Mouse (Mus musculus): ENCODE data around the gene Tmem253. TPM values are rescaled to one million over a fixed set of nuclear protein-coding genes. Genes with fewer than 3 reads are reported as not detected.

Gene Tmem253
- polyA plus RNA-seq, 1 experiment from 2014 or later = 0.47 TPM

DNA sequence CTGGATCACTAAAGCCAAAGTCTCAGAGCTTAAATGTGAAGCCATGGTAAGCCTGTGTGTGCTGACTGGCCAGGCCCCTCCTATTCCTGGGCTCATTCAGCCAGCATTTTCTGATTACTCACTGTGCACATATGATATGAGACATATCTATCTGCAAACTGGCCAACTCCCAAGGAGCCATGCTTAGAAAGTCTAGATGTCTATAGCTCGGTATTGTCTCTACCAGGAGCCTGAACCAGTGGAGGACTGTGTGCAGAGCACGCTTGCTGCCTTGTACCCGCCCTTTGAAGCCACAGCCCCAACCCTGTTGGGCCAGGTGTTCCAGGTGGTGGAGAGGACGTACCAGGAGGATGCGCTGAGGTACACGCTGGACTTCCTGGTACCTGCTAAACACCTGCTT is 28.3 kb upstream of the Tmem253 start:
- H3K4me2 ChIP-seq (ENCODE audit: low read depth, low read length) = no peak overlapping the region; the same call in 1 of the 2 replicates
- peaks cover 30% of the 10 kb centered on the region; the same call in 1 of the 2 replicates for H3K36me3 ChIP-seq (ENCODE audit: control insufficient read depth, insufficient read depth, low read length)
- H3K9ac ChIP-seq (replicated peaks; ENCODE audit: low read depth, low read length) = no peak overlapping the region
- no peak for ATAC-seq (ENCODE audit: low read depth)
- no peaks in the 10 kb centered on the region for H3K27me3 ChIP-seq (ENCODE audit: control insufficient read depth, insufficient read depth, low read length)
- 93% methylated on average over 6 of the region's 6 CpGs for WGBS
- no peak overlapping the region for H3K4me3 ChIP-seq (ENCODE audit: low read depth, low read length)
- no peak overlapping the region for H3K27ac ChIP-seq (ENCODE audit: low read depth, low read length)
- no peaks in the 10 kb centered on the region for H3K9me3 ChIP-seq (ENCODE audit: control insufficient read depth, low read length)
- H3K4me1 ChIP-seq (ENCODE audit: control insufficient read depth, insufficient read depth, low read length) = peaks cover 20% of the 10 kb centered on the region; the same call in 1 of the 2 replicates

- WGBS = 87% methylated on average over 12 of the region's 12 CpGs
- Histone ChIP-seq H3K27ac (ENCODE audit: low read depth, low read length) (no peak overlapping the region), H3K9ac (replicated peaks; ENCODE audit: low read depth, low read length) (no peak overlapping the region; the same call in 1 of the 2 replicates), H3K36me3 (ENCODE audit: control insufficient read depth, insufficient read depth, low read length) (peaks cover 36% of the 10 kb centered on the region; the same call in 1 of the 2 replicates), H3K4me2 (ENCODE audit: low read depth, low read length) (no peak overlapping the region), H3K4me1 (ENCODE audit: control insufficient read depth, insufficient read depth, low read length) (peaks cover 14% of the 10 kb centered on the region; the same call in 1 of the 2 replicates), H3K4me3 (ENCODE audit: low read depth, low read length) (no peak overlapping the region), H3K9me3 (ENCODE audit: control insufficient read depth, low read length) (no peaks in the 10 kb centered on the region), H3K27me3 (ENCODE audit: control insufficient read depth, insufficient read depth, low read length) (no peaks in the 10 kb centered on the region)
- ATAC-seq (ENCODE audit: low read depth) = no peak
Measured at GRCm38 (mm10) chr14:51988731-51989130, 26.7 kb upstream of the Tmem253 start.

GRCm38 (mm10) chr14:51989461-51989970 is 25.9 kb upstream of the Tmem253 start:
- no peak for ATAC-seq (ENCODE audit: low read depth)
- H3K27ac ChIP-seq (ENCODE audit: low read depth, low read length) = no peak overlapping the region
- H3K27me3 ChIP-seq (ENCODE audit: control insufficient read depth, insufficient read depth, low read length) = no peaks in the 10 kb centered on the region
- no peak overlapping the region for H3K4me2 ChIP-seq (ENCODE audit: low read depth, low read length)
- H3K9ac ChIP-seq (replicated peaks; ENCODE audit: low read depth, low read length) = no peak overlapping the region
- peaks cover 14% of the 10 kb centered on the region; the same call in 1 of the 2 replicates for H3K4me1 ChIP-seq (ENCODE audit: control insufficient read depth, insufficient read depth, low read length)
- 68% methylated on average over 12 of the region's 12 CpGs for whole genome bisulfite sequencing
- H3K36me3 ChIP-seq (ENCODE audit: control insufficient read depth, insufficient read depth, low read length) = peaks cover 42% of the 10 kb centered on the region
- no peak overlapping the region for H3K4me3 ChIP-seq (ENCODE audit: low read depth, low read length)
- H3K9me3 ChIP-seq (ENCODE audit: control insufficient read depth, low read length) = no peaks in the 10 kb centered on the region

- ATAC-seq (ENCODE audit: low read depth) = no peak
- no peaks in the 10 kb centered on the region for H3K27me3 ChIP-seq (ENCODE audit: control insufficient read depth, insufficient read depth, low read length)
- 90% methylated on average over 4 of the region's 4 CpGs for whole genome bisulfite sequencing
Measured at GRCm38 (mm10) chr14:51994453-51994852, 21.0 kb upstream of the Tmem253 start.

GRCm38 (mm10) chr14:51995219-51995871 is 20.1 kb upstream of the Tmem253 start:
- no peaks in the 10 kb centered on the region for H3K27me3 ChIP-seq (ENCODE audit: control insufficient read depth, insufficient read depth, low read length)
- no peaks in the 10 kb centered on the region for H3K9me3 ChIP-seq (ENCODE audit: control insufficient read depth, low read length)
- WGBS = 86% methylated on average over 12 of the region's 12 CpGs
- H3K36me3 ChIP-seq (ENCODE audit: control insufficient read depth, insufficient read depth, low read length) = peaks cover 75% of the 10 kb centered on the region
- ATAC-seq (ENCODE audit: low read depth) = no peak
- H3K4me2 ChIP-seq (ENCODE audit: low read depth, low read length) = no peak overlapping the region
- no peak overlapping the region for H3K4me3 ChIP-seq (ENCODE audit: low read depth, low read length)
- no peak overlapping the region for H3K27ac ChIP-seq (ENCODE audit: low read depth, low read length)
- H3K4me1 ChIP-seq (ENCODE audit: control insufficient read depth, insufficient read depth, low read length) = no peaks in the 10 kb centered on the region
- H3K9ac ChIP-seq (replicated peaks; ENCODE audit: low read depth, low read length) = no peak overlapping the region

More at GRCm38 (mm10) chr14:51994453-51994852, 21.0 kb upstream of the Tmem253 start:
- Histone ChIP-seq H3K4me3 (ENCODE audit: low read depth, low read length) (no peak overlapping the region), H3K9me3 (ENCODE audit: control insufficient read depth, low read length) (no peaks in the 10 kb centered on the region), H3K4me1 (ENCODE audit: control insufficient read depth, insufficient read depth, low read length) (no peaks in the 10 kb centered on the region), H3K27ac (ENCODE audit: low read depth, low read length) (no peak overlapping the region), H3K4me2 (ENCODE audit: low read depth, low read length) (no peak overlapping the region), H3K9ac (replicated peaks; ENCODE audit: low read depth, low read length) (no peak overlapping the region), H3K36me3 (ENCODE audit: control insufficient read depth, insufficient read depth, low read length) (peaks cover 72% of the 10 kb centered on the region)

- H3K4me2 ChIP-seq (ENCODE audit: low read depth, low read length) = no peak overlapping the region
- H3K27me3 ChIP-seq (ENCODE audit: control insufficient read depth, insufficient read depth, low read length) = no peaks in the 10 kb centered on the region
- no peak overlapping the region for H3K9ac ChIP-seq (replicated peaks; ENCODE audit: low read depth, low read length)
- ATAC-seq (ENCODE audit: low read depth) = no peak
- no peaks in the 10 kb centered on the region for H3K9me3 ChIP-seq (ENCODE audit: control insufficient read depth, low read length)
- H3K27ac ChIP-seq (ENCODE audit: low read depth, low read length) = no peak overlapping the region
- 92% methylated on average over 13 of the region's 13 CpGs for WGBS
- no peaks in the 10 kb centered on the region for H3K4me1 ChIP-seq (ENCODE audit: control insufficient read depth, insufficient read depth, low read length)
- no peak overlapping the region for H3K4me3 ChIP-seq (ENCODE audit: low read depth, low read length)
- H3K36me3 ChIP-seq (ENCODE audit: control insufficient read depth, insufficient read depth, low read length) = peaks cover 73% of the 10 kb centered on the region
Measured at GRCm38 (mm10) chr14:51996231-51996841, 19.1 kb upstream of the Tmem253 start.

- WGBS = 62% methylated on average over 17 of the region's 17 CpGs
- Histone ChIP-seq H3K27ac (ENCODE audit: low read depth, low read length) (no peak overlapping the region), H3K4me2 (ENCODE audit: low read depth, low read length) (no peak overlapping the region), H3K9me3 (ENCODE audit: control insufficient read depth, low read length) (no peaks in the 10 kb centered on the region), H3K4me3 (ENCODE audit: low read depth, low read length) (no peak overlapping the region), H3K4me1 (ENCODE audit: control insufficient read depth, insufficient read depth, low read length) (no peaks in the 10 kb centered on the region), H3K36me3 (ENCODE audit: control insufficient read depth, insufficient read depth, low read length) (peaks cover 71% of the 10 kb centered on the region), H3K27me3 (ENCODE audit: control insufficient read depth, insufficient read depth, low read length) (no peaks in the 10 kb centered on the region), H3K9ac (replicated peaks; ENCODE audit: low read depth, low read length) (no peak overlapping the region)
- ATAC-seq (ENCODE audit: low read depth) = peak; percentile 25; the same call in 1 of the 2 replicates
Measured at GRCm38 (mm10) chr14:51996866-51997265, 18.6 kb upstream of the Tmem253 start.

DNA sequence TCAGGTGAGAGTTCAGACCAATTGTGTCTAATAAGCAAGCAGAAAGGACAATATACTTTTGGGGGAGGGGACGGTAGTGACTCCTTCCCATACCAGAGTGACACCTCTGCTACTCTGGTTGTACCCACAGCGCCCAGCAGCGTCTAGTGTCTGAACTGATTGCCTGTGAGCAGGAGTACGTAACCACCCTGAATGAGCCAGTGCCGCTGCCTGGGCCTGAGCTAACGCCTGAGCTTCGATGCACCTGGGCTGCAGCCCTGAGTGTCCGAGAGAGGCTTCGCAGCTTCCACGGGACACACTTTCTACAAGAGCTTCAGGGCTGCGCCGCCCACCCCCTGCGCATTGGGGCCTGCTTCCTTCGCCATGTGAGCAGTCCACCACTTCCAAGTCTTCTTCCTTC is 18.0 kb upstream of the Tmem253 start:
- no peak for ATAC-seq (ENCODE audit: low read depth)
- H3K9ac ChIP-seq (replicated peaks; ENCODE audit: low read depth, low read length) = no peak overlapping the region
- no peaks in the 10 kb centered on the region for H3K4me1 ChIP-seq (ENCODE audit: control insufficient read depth, insufficient read depth, low read length)
- H3K9me3 ChIP-seq (ENCODE audit: control insufficient read depth, low read length) = no peaks in the 10 kb centered on the region
- peaks cover 71% of the 10 kb centered on the region for H3K36me3 ChIP-seq (ENCODE audit: control insufficient read depth, insufficient read depth, low read length)
- H3K27me3 ChIP-seq (ENCODE audit: control insufficient read depth, insufficient read depth, low read length) = no peaks in the 10 kb centered on the region
- H3K27ac ChIP-seq (ENCODE audit: low read depth, low read length) = no peak overlapping the region
- no peak overlapping the region for H3K4me2 ChIP-seq (ENCODE audit: low read depth, low read length)
- WGBS = 92% methylated on average over 14 of the region's 14 CpGs
- no peak overlapping the region for H3K4me3 ChIP-seq (ENCODE audit: low read depth, low read length)

DNA sequence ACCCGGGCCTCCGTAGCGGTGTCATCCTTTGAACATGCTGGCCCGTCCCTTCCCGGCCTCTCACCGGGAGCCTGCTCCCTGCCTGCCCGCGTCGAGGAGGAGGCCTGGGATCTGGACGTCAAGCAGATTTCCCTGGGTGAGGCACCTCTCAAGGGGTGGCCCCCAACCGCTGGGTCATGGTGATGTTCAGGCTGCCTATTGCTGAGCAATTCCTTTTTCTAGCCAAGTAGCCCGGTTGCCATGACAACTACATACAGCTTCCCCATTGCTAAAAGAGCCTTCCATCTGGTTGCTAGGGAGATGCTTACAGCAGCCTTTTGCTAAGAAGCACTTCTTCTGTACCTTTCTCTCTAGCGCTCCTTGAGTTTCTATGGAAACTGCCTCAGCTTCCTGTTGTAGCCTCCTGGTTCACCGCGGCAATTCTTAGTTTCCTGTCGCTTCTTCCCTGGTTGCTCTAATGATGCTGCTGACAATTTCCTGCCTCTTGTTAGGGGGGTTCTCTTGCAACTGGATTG is 11.4 kb upstream of the Tmem253 start:
- peak; percentile 85 for ATAC-seq (ENCODE audit: low read depth)
- peaks cover 33% of the 10 kb centered on the region for H3K4me1 ChIP-seq (ENCODE audit: control insufficient read depth, insufficient read depth, low read length)
- H3K9me3 ChIP-seq (ENCODE audit: control insufficient read depth, low read length) = no peaks in the 10 kb centered on the region
- peaks cover 57% of the 10 kb centered on the region for H3K36me3 ChIP-seq (ENCODE audit: control insufficient read depth, insufficient read depth, low read length)
- 11% methylated on average over 16 of the region's 16 CpGs for WGBS
- peak overlapping the region; percentile 80 for H3K27ac ChIP-seq (ENCODE audit: low read depth, low read length)
- peak overlapping the region; percentile 37; the same call in 1 of the 2 replicates for H3K9ac ChIP-seq (replicated peaks; ENCODE audit: low read depth, low read length)
- no peaks in the 10 kb centered on the region for H3K27me3 ChIP-seq (ENCODE audit: control insufficient read depth, insufficient read depth, low read length)
- H3K4me2 ChIP-seq (ENCODE audit: low read depth, low read length) = peak overlapping the region; percentile 38; the same call in 1 of the 2 replicates
- no peak overlapping the region for H3K4me3 ChIP-seq (ENCODE audit: low read depth, low read length)
